Mouse (Mus musculus) midbrain, embryonic 15.5 days (tissue): ENCODE measurements around the gene Csf3. TPM values are rescaled to one million over a fixed set of nuclear protein-coding genes. Genes with fewer than 3 reads are reported as not detected.

ENCODE experiments used
- ATAC-seq: fragments of 200-750 bp; cut with Nextera tagmentation; replicated peaks from 2 replicates; pipeline ENCODE4 v1.8.0; 2017; ENCODE audit warnings: moderate TSS enrichment
- H3K27ac ChIP-seq: fragments of 300-500 bp; sonication (generic); 2 replicates; pipeline ENCODE4 v1.5.1; 2015; ENCODE audit warnings: mild to moderate bottlenecking, inconsistent platforms
- H3K27me3 ChIP-seq: fragments of 300-500 bp; sonication (generic); replicated peaks from 2 replicates; pipeline ENCODE4 v1.6.1; 2015; ENCODE audit warnings: inconsistent platforms
- H3K36me3 ChIP-seq: fragments of 300-500 bp; sonication (generic); replicated peaks from 2 replicates; pipeline ENCODE4 v1.6.1; 2015; ENCODE audit warnings: inconsistent platforms
- H3K4me1 ChIP-seq: fragments of 300-500 bp; sonication (generic); 2 replicates; pipeline ENCODE4 v1.6.1; 2015; ENCODE audit warnings: inconsistent platforms
- H3K4me2 ChIP-seq: fragments of 300-500 bp; sonication (generic); 2 replicates; pipeline ENCODE4 v1.6.1; 2015; ENCODE audit warnings: inconsistent platforms, mild to moderate bottlenecking, moderate library complexity
- H3K4me3 ChIP-seq: fragments of 300-500 bp; sonication (generic); 2 replicates; pipeline ENCODE4 v1.5.1; 2015; ENCODE audit warnings: mild to moderate bottlenecking, inconsistent platforms
- H3K9ac ChIP-seq: fragments of 300-500 bp; sonication (generic); 2 replicates; pipeline ENCODE4 v1.6.1; 2015; ENCODE audit warnings: mild to moderate bottlenecking, inconsistent platforms
- H3K9me3 ChIP-seq: fragments of 300-500 bp; sonication (generic); 2 replicates; pipeline ENCODE4 v1.6.1; 2016; ENCODE audit warnings: inconsistent platforms
- WGBS: fragments of 180-500 bp; shearing (Covaris S2); methylation state at CpG from one replicate; pipeline ENCODE4 v1.1.7; 2015; ENCODE audit warnings: mixed read lengths; 5-methylcytosine and 5-hydroxymethylcytosine counted together
- polyA plus RNA-seq: library from polyadenylated mRNA; unstranded; fragments of >200 nt; fragmentation: Nextera tagmentation; extraction: Ambion mirVana; gene quantifications from 2 replicates; pipeline ENCODE4 v1.2.1, GENCODE M21; 2015

Gene Csf3
- polyA plus RNA-seq, 1 experiment from 2014 or later = not detected

- H3K9me3 ChIP-seq = no peaks in the 10 kb centered on the region
- H3K4me3 ChIP-seq = no peak overlapping the region
- no peaks in the 10 kb centered on the region for H3K27me3 ChIP-seq
- no peak overlapping the region for H3K4me2 ChIP-seq
- no peaks in the 10 kb centered on the region for H3K36me3 ChIP-seq
- WGBS = 57% methylated on average over 9 of the region's 9 CpGs
- peak overlapping the region; percentile 79 for H3K27ac ChIP-seq
- ATAC-seq = no peak
- no peak overlapping the region for H3K9ac ChIP-seq
- H3K4me1 ChIP-seq = peaks cover 43% of the 10 kb centered on the region
These were observed 37.9 kb downstream of the Csf3 start for GRCm38 (mm10) chr11:98738925-98739324.

GRCm38 (mm10) chr11:98740026-98740392 is 38.9 kb downstream of the Csf3 start:
- Histone ChIP-seq H3K9me3 (no peaks in the 10 kb centered on the region), H3K9ac (peak overlapping the region; percentile 98), H3K4me3 (peak overlapping the region; percentile 90), H3K4me1 (peaks cover 53% of the 10 kb centered on the region), H3K36me3 (no peaks in the 10 kb centered on the region), H3K27ac (peak overlapping the region; percentile 100), H3K4me2 (peak overlapping the region; percentile 67), H3K27me3 (no peaks in the 10 kb centered on the region)
- 6% methylated on average over 8 of the region's 8 CpGs for WGBS
- no peak for ATAC-seq

- Histone ChIP-seq H3K4me2 (peak within 1 kb of the TSS; percentile 67), H3K36me3 (no peaks in the 10 kb centered on the region), H3K9me3 (no peaks in the 10 kb centered on the region), H3K9ac (peak within 1 kb of the TSS; percentile 98), H3K27me3 (no peaks in the 10 kb centered on the region), H3K4me3 (peak within 1 kb of the TSS; percentile 90), H3K27ac (peak within 1 kb of the TSS; percentile 100), H3K4me1 (peaks cover 59% of the 10 kb centered on the region)
- WGBS = under 1% methylated on average over 22 of the region's 22 CpGs
- peak; percentile 40 for ATAC-seq
These were observed 39.5 kb downstream of the Csf3 start, which contains the start of gene Thra for GRCm38 (mm10) chr11:98740393-98741050. TSS of gene Thra (plus strand) at chr11:98740638.

GRCm38 (mm10) chr11:98741051-98741620 is 40.1 kb downstream of the Csf3 start:
- Histone ChIP-seq H3K4me2 (peak overlapping the region; percentile 67), H3K36me3 (no peaks in the 10 kb centered on the region), H3K27ac (peak overlapping the region; percentile 100), H3K9ac (peak overlapping the region; percentile 98), H3K9me3 (no peaks in the 10 kb centered on the region), H3K4me3 (peak overlapping the region; percentile 90), H3K4me1 (peaks cover 65% of the 10 kb centered on the region), H3K27me3 (no peaks in the 10 kb centered on the region)
- WGBS = under 1% methylated on average over 17 of the region's 17 CpGs
- ATAC-seq = no peak

GRCm38 (mm10) chr11:98741622-98742396 is 40.7 kb downstream of the Csf3 start:
- Histone ChIP-seq H3K36me3 (no peaks in the 10 kb centered on the region), H3K27me3 (no peaks in the 10 kb centered on the region), H3K4me3 (peak overlapping the region; percentile 90), H3K4me1 (peaks cover 71% of the 10 kb centered on the region), H3K9ac (peak overlapping the region; percentile 98), H3K27ac (peak overlapping the region; percentile 100), H3K9me3 (no peaks in the 10 kb centered on the region), H3K4me2 (peak overlapping the region; percentile 67)
- WGBS = under 1% methylated on average over 59 of the region's 86 CpGs
- ATAC-seq = peak; percentile 62

- H3K4me2 ChIP-seq = peak overlapping the region; percentile 67
- H3K9me3 ChIP-seq = no peaks in the 10 kb centered on the region
- H3K9ac ChIP-seq = peak overlapping the region; percentile 98
- no peaks in the 10 kb centered on the region for H3K27me3 ChIP-seq
- ATAC-seq = peak; percentile 32
- under 1% methylated on average over 21 of the region's 21 CpGs for WGBS
- no peaks in the 10 kb centered on the region for H3K36me3 ChIP-seq
- H3K4me1 ChIP-seq = peaks cover 77% of the 10 kb centered on the region
- peak overlapping the region; percentile 90 for H3K4me3 ChIP-seq
- H3K27ac ChIP-seq = peak overlapping the region; percentile 100
These were observed 41.6 kb downstream of the Csf3 start for GRCm38 (mm10) chr11:98742397-98743291.

GRCm38 (mm10) chr11:98743655-98744345 is 42.7 kb downstream of the Csf3 start:
- peak overlapping the region; percentile 100 for H3K27ac ChIP-seq
- peaks cover 80% of the 10 kb centered on the region for H3K4me1 ChIP-seq
- H3K9me3 ChIP-seq = no peaks in the 10 kb centered on the region
- H3K36me3 ChIP-seq = no peaks in the 10 kb centered on the region
- peak overlapping the region; percentile 98 for H3K9ac ChIP-seq
- peak overlapping the region; percentile 90 for H3K4me3 ChIP-seq
- ATAC-seq = no peak
- WGBS = 2% methylated on average over 9 of the region's 9 CpGs
- no peaks in the 10 kb centered on the region for H3K27me3 ChIP-seq
- peak overlapping the region; percentile 67 for H3K4me2 ChIP-seq

- Histone ChIP-seq H3K4me2 (peak overlapping the region; percentile 67), H3K27me3 (no peaks in the 10 kb centered on the region)
These were observed 43.5 kb downstream of the Csf3 start for GRCm38 (mm10) chr11:98744456-98745019.

GRCm38 (mm10) chr11:98745932-98746853 is 45.1 kb downstream of the Csf3 start:
- Histone ChIP-seq H3K9me3 (no peaks in the 10 kb centered on the region), H3K27me3 (no peaks in the 10 kb centered on the region), H3K4me1 (peaks cover 82% of the 10 kb centered on the region), H3K27ac (peak overlapping the region; percentile 94), H3K4me3 (peak overlapping the region; percentile 26; the same call in 1 of the 2 replicates), H3K36me3 (no peaks in the 10 kb centered on the region), H3K4me2 (peak overlapping the region; percentile 67), H3K9ac (peak overlapping the region; percentile 37)
- 55% methylated on average over 12 of the region's 12 CpGs for WGBS
- ATAC-seq = no peak

More at GRCm38 (mm10) chr11:98744456-98745019, 43.5 kb downstream of the Csf3 start:
- 34% methylated on average over 7 of the region's 7 CpGs for WGBS
- H3K9ac ChIP-seq = peak overlapping the region; percentile 98
- H3K36me3 ChIP-seq = no peaks in the 10 kb centered on the region
- H3K4me1 ChIP-seq = peaks cover 81% of the 10 kb centered on the region
- no peaks in the 10 kb centered on the region for H3K9me3 ChIP-seq
- H3K4me3 ChIP-seq = peak overlapping the region; percentile 90
- H3K27ac ChIP-seq = peak overlapping the region; percentile 100
- ATAC-seq = no peak
